Mouse (Mus musculus): Measurements from ENCODE around the gene Dbp. TPM values are rescaled to one million over a fixed set of nuclear protein-coding genes. Genes with fewer than 3 reads are reported as not detected.

Gene Dbp
- polyA plus RNA-seq, 1 experiment, result 20.0 TPM

GRCm38 (mm10) chr7:45747450-45747849 lies 42.6 kb downstream of the Dbp start:
- H3K36me3 ChIP-seq (ENCODE audit: control insufficient read depth, insufficient read depth, low read length), result no peaks in the 10 kb centered on the region
- 95% methylated on average over 5 of the region's 5 CpGs for WGBS
- H3K4me1 ChIP-seq (ENCODE audit: control insufficient read depth, insufficient read depth, insufficient read length), result no peaks in the 10 kb centered on the region
- no peak overlapping the region for H3K4me3 ChIP-seq (ENCODE audit: extremely low read depth, insufficient read depth, insufficient read length)
- H3K27me3 ChIP-seq (ENCODE audit: control insufficient read depth, insufficient read depth, low read length), result no peaks in the 10 kb centered on the region
- TF ChIP-seq CTCF (IDR thresholded peaks at IDR 0.05; ENCODE audit: extremely low read depth, insufficient read depth, insufficient read length, insufficient replicate concordance) (no peak), POLR2A (IDR thresholded peaks at IDR 0.05; ENCODE audit: low read depth, low read length) (no peak)
- no peak for DNase-seq (ENCODE audit: low read depth in 1 of 2, low spot score in 2 of 2)
- H3K27ac ChIP-seq (ENCODE audit: insufficient read depth, low read length), result no peak overlapping the region

DNA sequence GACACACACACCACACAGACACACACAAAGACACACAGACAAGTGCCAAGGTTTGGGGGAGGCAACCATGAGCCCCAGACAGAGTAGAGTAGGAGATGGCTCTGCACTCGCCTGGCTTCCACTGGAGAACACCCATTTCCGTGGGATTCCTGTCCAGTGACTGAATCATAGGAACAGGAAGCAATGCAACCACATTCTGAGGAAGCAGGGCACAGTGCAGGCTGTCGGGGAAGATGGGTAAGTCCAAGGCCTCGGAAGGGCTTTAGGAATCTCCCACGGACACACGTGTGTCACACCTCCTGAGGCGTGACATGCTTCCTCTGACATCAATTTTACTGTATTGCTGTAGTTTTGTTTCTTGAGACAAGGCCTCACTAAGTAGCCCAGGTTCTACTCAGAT lies 43.2 kb downstream of the Dbp start:
- Histone ChIP-seq H3K4me3 (ENCODE audit: extremely low read depth, insufficient read depth, insufficient read length) (no peak overlapping the region), H3K27me3 (ENCODE audit: control insufficient read depth, insufficient read depth, low read length) (no peaks in the 10 kb centered on the region), H3K27ac (ENCODE audit: insufficient read depth, low read length) (no peak overlapping the region), H3K4me1 (ENCODE audit: control insufficient read depth, insufficient read depth, insufficient read length) (no peaks in the 10 kb centered on the region), H3K36me3 (ENCODE audit: control insufficient read depth, insufficient read depth, low read length) (no peaks in the 10 kb centered on the region)
- 76% methylated on average over 7 of the region's 7 CpGs for WGBS
- TF ChIP-seq POLR2A (IDR thresholded peaks at IDR 0.05; ENCODE audit: low read depth, low read length), result no peak
- no peak for TF ChIP-seq CTCF (IDR thresholded peaks at IDR 0.05; ENCODE audit: extremely low read depth, insufficient read depth, insufficient read length, insufficient replicate concordance)
- no peak for DNase-seq (ENCODE audit: low read depth in 1 of 2, low spot score in 2 of 2)

DNA sequence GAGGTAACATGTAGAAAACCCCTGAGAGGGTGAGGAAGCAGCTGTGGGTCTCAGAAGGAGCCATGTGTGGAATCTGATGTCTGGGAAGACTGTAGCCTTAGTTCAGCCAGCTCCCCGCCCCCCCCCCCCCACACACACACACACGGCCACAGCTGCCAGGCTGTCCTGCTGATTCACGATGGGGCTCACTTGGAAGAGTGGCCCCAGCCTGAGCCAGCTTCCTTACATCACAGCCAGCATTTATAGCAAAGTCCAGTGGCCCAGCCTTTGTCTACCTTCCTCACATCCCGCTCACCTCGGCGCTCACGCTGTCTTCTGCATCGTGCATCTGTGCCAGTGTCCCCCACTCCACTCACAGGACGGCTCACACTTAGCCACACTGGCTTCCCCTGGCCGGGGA lies 44.5 kb downstream of the Dbp start:
- H3K4me3 ChIP-seq (ENCODE audit: extremely low read depth, insufficient read depth, insufficient read length), result no peak overlapping the region
- H3K27me3 ChIP-seq (ENCODE audit: control insufficient read depth, insufficient read depth, low read length), result no peaks in the 10 kb centered on the region
- no peak for TF ChIP-seq CTCF (IDR thresholded peaks at IDR 0.05; ENCODE audit: extremely low read depth, insufficient read depth, insufficient read length, insufficient replicate concordance)
- no peak for TF ChIP-seq POLR2A (IDR thresholded peaks at IDR 0.05; ENCODE audit: low read depth, low read length)
- no peak overlapping the region for H3K27ac ChIP-seq (ENCODE audit: insufficient read depth, low read length)
- DNase-seq (ENCODE audit: low read depth in 1 of 2, low spot score in 2 of 2), result no peak
- H3K36me3 ChIP-seq (ENCODE audit: control insufficient read depth, insufficient read depth, low read length), result no peaks in the 10 kb centered on the region
- H3K4me1 ChIP-seq (ENCODE audit: control insufficient read depth, insufficient read depth, insufficient read length), result no peaks in the 10 kb centered on the region
- WGBS, result 57% methylated on average over 10 of the region's 10 CpGs

GRCm38 (mm10) chr7:45750162-45750561 lies 45.3 kb downstream of the Dbp start:
- Histone ChIP-seq H3K4me3 (ENCODE audit: extremely low read depth, insufficient read depth, insufficient read length) (no peak overlapping the region), H3K27ac (ENCODE audit: insufficient read depth, low read length) (no peak overlapping the region), H3K36me3 (ENCODE audit: control insufficient read depth, insufficient read depth, low read length) (no peaks in the 10 kb centered on the region), H3K27me3 (ENCODE audit: control insufficient read depth, insufficient read depth, low read length) (no peaks in the 10 kb centered on the region), H3K4me1 (ENCODE audit: control insufficient read depth, insufficient read depth, insufficient read length) (no peaks in the 10 kb centered on the region)
- TF ChIP-seq CTCF (IDR thresholded peaks at IDR 0.05; ENCODE audit: extremely low read depth, insufficient read depth, insufficient read length, insufficient replicate concordance), result no peak
- TF ChIP-seq POLR2A (IDR thresholded peaks at IDR 0.05; ENCODE audit: low read depth, low read length), result no peak
- WGBS, result 91% methylated on average over 9 of the region's 9 CpGs
- no peak for DNase-seq (ENCODE audit: low read depth in 1 of 2, low spot score in 2 of 2)

- TF ChIP-seq POLR2A (IDR thresholded peaks at IDR 0.05; ENCODE audit: low read depth, low read length) (no peak), CTCF (IDR thresholded peaks at IDR 0.05; ENCODE audit: extremely low read depth, insufficient read depth, insufficient read length, insufficient replicate concordance) (no peak)
- H3K27ac ChIP-seq (ENCODE audit: insufficient read depth, low read length), result no peak overlapping the region
- DNase-seq (ENCODE audit: low read depth in 1 of 2, low spot score in 2 of 2), result no peak
- H3K36me3 ChIP-seq (ENCODE audit: control insufficient read depth, insufficient read depth, low read length), result no peaks in the 10 kb centered on the region
- H3K4me1 ChIP-seq (ENCODE audit: control insufficient read depth, insufficient read depth, insufficient read length), result no peaks in the 10 kb centered on the region; the same call in 1 of the 2 replicates
- WGBS, result 82% methylated on average over 6 of the region's 6 CpGs
- no peak overlapping the region for H3K4me3 ChIP-seq (ENCODE audit: extremely low read depth, insufficient read depth, insufficient read length)
- H3K27me3 ChIP-seq (ENCODE audit: control insufficient read depth, insufficient read depth, low read length), result peaks cover 9% of the 10 kb centered on the region; the same call in 1 of the 2 replicates
Measured at GRCm38 (mm10) chr7:45755703-45756102, 50.8 kb downstream of the Dbp start.

DNA sequence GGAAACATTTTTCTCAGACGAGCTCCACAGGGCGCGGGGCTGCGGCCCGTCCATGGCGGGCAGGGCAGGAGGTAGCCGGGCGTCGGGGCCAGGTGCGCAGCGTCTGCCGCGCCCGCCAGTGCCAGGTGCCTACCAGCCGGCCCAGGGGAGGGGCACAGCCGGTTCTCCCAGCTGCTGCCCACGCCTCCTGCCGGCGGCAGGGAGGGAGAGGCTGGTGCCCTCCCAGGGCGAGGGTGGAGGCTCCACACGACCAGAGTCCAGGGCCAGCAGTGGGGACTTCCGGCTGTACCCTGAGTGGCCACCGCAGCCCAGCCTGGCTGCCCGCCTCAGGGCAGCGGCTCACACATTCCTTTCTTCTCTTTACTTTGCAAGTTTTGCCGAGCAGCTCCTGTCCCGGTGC lies 54.5 kb downstream of the Dbp start:
- TF ChIP-seq POLR2A (IDR thresholded peaks at IDR 0.05; ENCODE audit: low read depth, low read length) (no peak), CTCF (IDR thresholded peaks at IDR 0.05; ENCODE audit: extremely low read depth, insufficient read depth, insufficient read length, insufficient replicate concordance) (no peak)
- H3K4me3 ChIP-seq (ENCODE audit: extremely low read depth, insufficient read depth, insufficient read length), result no peak overlapping the region
- H3K27me3 ChIP-seq (ENCODE audit: control insufficient read depth, insufficient read depth, low read length), result peaks cover 9% of the 10 kb centered on the region; the same call in 1 of the 2 replicates
- 19% methylated on average over 27 of the region's 27 CpGs for WGBS
- H3K36me3 ChIP-seq (ENCODE audit: control insufficient read depth, insufficient read depth, low read length), result no peaks in the 10 kb centered on the region
- no peak overlapping the region for H3K27ac ChIP-seq (ENCODE audit: insufficient read depth, low read length)
- no peak for DNase-seq (ENCODE audit: low read depth in 1 of 2, low spot score in 2 of 2)
- H3K4me1 ChIP-seq (ENCODE audit: control insufficient read depth, insufficient read depth, insufficient read length), result no peaks in the 10 kb centered on the region; the same call in 1 of the 2 replicates

Other genes with a start within 250 kb of the Dbp start
- 2,804 and 3,579 TPM in 2 replicates for gene Ftl1, start 245.2 kb upstream of the Dbp start, polyA plus RNA-seq (2012; rRNA removed)
- 129 and 163 TPM in 2 replicates for gene Bax, start 238.2 kb upstream of the Dbp start, polyA plus RNA-seq (2012; rRNA removed)
- 0.04 and 0.49 TPM in 2 replicates for gene Tulp2, start 223.2 kb upstream of the Dbp start, polyA plus RNA-seq (2012; rRNA removed)
- 0.13 TPM in 1 of 2 replicates, not detected in the other for gene Gm45808, start 218.3 kb upstream of the Dbp start, polyA plus RNA-seq (2012; rRNA removed)
- 1.5 and 1.6 TPM in 2 replicates for gene Dhdh, start 216.3 kb upstream of the Dbp start, polyA plus RNA-seq (2012; rRNA removed)
- gene Nucb1, start 194.7 kb upstream of the Dbp start, polyA plus RNA-seq (2012; rRNA removed), result 171 and 188 TPM in 2 replicates
- gene Ppp1r15a, start 178.8 kb upstream of the Dbp start, polyA plus RNA-seq (2012; rRNA removed), result 99.5 and 119 TPM in 2 replicates
- gene Plekha4, start 178.8 kb upstream of the Dbp start, polyA plus RNA-seq (2012; rRNA removed), result 6.5 and 7.2 TPM in 2 replicates
- 1.7 TPM in 2 replicates for gene Hsd17b14, start 150.2 kb upstream of the Dbp start, polyA plus RNA-seq (2012; rRNA removed)
- 50.8 and 55.6 TPM in 2 replicates for gene Bcat2, start 134.9 kb upstream of the Dbp start, polyA plus RNA-seq (2012; rRNA removed)
- 0.90 and 2.8 TPM in 2 replicates for gene Fgf21, start 89.6 kb upstream of the Dbp start, polyA plus RNA-seq (2012; rRNA removed)
- gene Fut1, start 87.8 kb upstream of the Dbp start, polyA plus RNA-seq (2012; rRNA removed), result 0.71 and 1.1 TPM in 2 replicates
- gene Izumo1, start 83.3 kb upstream of the Dbp start, polyA plus RNA-seq (2012; rRNA removed), result 0.46 and 0.63 TPM in 2 replicates
- gene Rasip1, start 77.6 kb upstream of the Dbp start, polyA plus RNA-seq (2012; rRNA removed), result 18.8 and 20.1 TPM in 2 replicates
- 2.5 and 2.7 TPM in 2 replicates for gene Mamstr, start 65.1 kb upstream of the Dbp start, polyA plus RNA-seq (2012; rRNA removed)
- gene Fut2, start 38.7 kb upstream of the Dbp start, polyA plus RNA-seq (2012; rRNA removed), result 0.04 TPM in 1 of 2 replicates, not detected in the other
- 2.2 and 5.1 TPM in 2 replicates for gene Ntn5, start 21.1 kb upstream of the Dbp start, polyA plus RNA-seq (2012; rRNA removed)
- gene Sec1, start 10.7 kb upstream of the Dbp start, polyA plus RNA-seq (2012; rRNA removed), result 0.68 and 1.5 TPM in 2 replicates
- gene Car11, start 5.2 kb upstream of the Dbp start, polyA plus RNA-seq (2012; rRNA removed), result 2.4 and 4.6 TPM in 2 replicates
- 1,792 and 2,504 TPM in 2 replicates for gene Rpl18, start 10.4 kb downstream of the Dbp start, polyA plus RNA-seq (2012; rRNA removed)
- 41.0 and 56.3 TPM in 2 replicates for gene Sphk2, start 12.9 kb downstream of the Dbp start, polyA plus RNA-seq (2012; rRNA removed)
- 0.09 and 0.26 TPM in 2 replicates for gene Fam83e, start 16.1 kb downstream of the Dbp start, polyA plus RNA-seq (2012; rRNA removed)
- gene Spaca4, start 20.7 kb downstream of the Dbp start, polyA plus RNA-seq (2012; rRNA removed), result not detected in 2 replicates
- 3.6 and 3.7 TPM in 2 replicates for gene Lmtk3, start 78.7 kb downstream of the Dbp start, polyA plus RNA-seq (2012; rRNA removed)
- gene Sult2b1, start 79.6 kb downstream of the Dbp start, polyA plus RNA-seq (2012; rRNA removed), result 0.49 and 0.76 TPM in 2 replicates
- 21.6 and 21.7 TPM in 2 replicates for gene Cyth2, start 109.5 kb downstream of the Dbp start, polyA plus RNA-seq (2012; rRNA removed)
- 0.26 TPM in 1 of 2 replicates, not detected in the other for gene Kcnj14, start 119.7 kb downstream of the Dbp start, polyA plus RNA-seq (2012; rRNA removed)
- 15.2 and 17.1 TPM in 2 replicates for gene Grwd1, start 125.9 kb downstream of the Dbp start, polyA plus RNA-seq (2012; rRNA removed)
- gene Kdelr1, start 167.7 kb downstream of the Dbp start, polyA plus RNA-seq (2012; rRNA removed), result 78.7 and 92.6 TPM in 2 replicates
- gene Grin2d, start 173.3 kb downstream of the Dbp start, polyA plus RNA-seq (2012; rRNA removed), result 0.68 and 1.2 TPM in 2 replicates
- gene Syngr4, start 191.6 kb downstream of the Dbp start, polyA plus RNA-seq (2012; rRNA removed), result 0.28 and 0.56 TPM in 2 replicates
- gene Tmem143, start 191.9 kb downstream of the Dbp start, polyA plus RNA-seq (2012; rRNA removed), result 16.6 and 24.5 TPM in 2 replicates
- 245 and 301 TPM in 2 replicates for gene Emp3, start 216.3 kb downstream of the Dbp start, polyA plus RNA-seq (2012; rRNA removed)
- 1.7 TPM in 2 replicates for gene Ccdc114, start 219.0 kb downstream of the Dbp start, polyA plus RNA-seq (2012; rRNA removed)